Mouse (Mus musculus): ENCODE results near the gene Gm28372. TPM values are rescaled to one million over a fixed set of nuclear protein-coding genes. Genes with fewer than 3 reads are reported as not detected.

The Gm28372 gene
- total RNA-seq, 1 experiment, result not detected

DNA sequence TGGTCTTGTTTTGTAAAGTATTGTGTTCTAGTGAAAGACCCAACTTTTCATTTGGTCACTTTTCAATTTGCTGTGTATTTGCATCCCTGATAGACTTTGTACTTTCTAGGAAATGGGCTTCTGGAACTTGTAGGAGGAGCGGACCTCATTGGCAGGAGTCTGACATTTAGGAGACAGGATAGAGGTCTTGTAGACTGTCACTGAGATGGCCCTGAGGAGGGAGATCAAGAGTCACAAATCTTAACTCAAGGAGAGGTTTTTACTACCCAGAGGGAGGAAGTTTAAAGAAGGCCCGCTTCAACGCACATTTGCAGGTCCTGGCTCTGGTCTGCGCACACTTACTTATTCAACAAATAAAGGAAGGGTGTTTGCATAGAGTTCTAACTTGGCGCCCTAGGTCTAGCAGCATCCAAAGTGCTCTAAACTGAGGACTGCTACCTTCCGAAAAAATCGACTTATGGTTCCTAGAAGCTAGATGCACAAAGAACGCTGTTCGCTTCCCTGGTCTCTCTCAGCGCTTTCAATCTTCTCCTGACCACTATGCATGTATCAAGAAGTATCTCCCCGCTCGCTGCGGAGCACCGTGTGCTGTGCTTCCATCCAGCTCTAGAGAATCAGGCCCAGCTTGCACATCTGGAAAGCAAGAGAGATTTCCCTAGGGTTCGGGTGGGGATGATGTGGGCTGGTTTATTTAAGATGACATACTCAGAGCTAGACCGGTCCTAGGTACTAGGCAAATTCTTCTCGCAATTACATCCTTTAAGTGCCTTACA is 44.2 kb downstream of the Gm28372 start:
- H3K9me3 ChIP-seq (ENCODE audit: control insufficient read depth, insufficient read depth, low read depth, low read length), result no peaks in the 10 kb centered on the region
- TF ChIP-seq MAFK (IDR thresholded peaks at IDR 0.05; ENCODE audit: insufficient read depth, low read depth, low read length) (no peak), HCFC1 (IDR thresholded peaks at IDR 0.05; ENCODE audit: borderline replicate concordance, insufficient read depth, low read length) (no peak), CHD2 (IDR thresholded peaks at IDR 0.05; ENCODE audit: low read depth, low read length) (no peak)
- no peak for DNase-seq (ENCODE audit: low read depth, low spot score)
- H3K36me3 ChIP-seq (ENCODE audit: control insufficient read depth, insufficient read depth, low read length, poor library complexity, severe bottlenecking), result peaks cover 5% of the 10 kb centered on the region
- H3K4me1 ChIP-seq (ENCODE audit: control insufficient read depth in 2 of 2, insufficient read depth in 2 of 2, low read length in 2 of 2, poor library complexity in 1 of 2), result no peaks in the 10 kb centered on the region
- H3K27ac ChIP-seq (ENCODE audit: insufficient read depth, low read depth, low read length, poor library complexity, severe bottlenecking), result no peak overlapping the region
- in situ Hi-C loops (cut with MboI; ENCODE audit: low sequenced_read_pairs in 2 of 2, unreplicated experiment in 2 of 2), result no loop called here
- no peak overlapping the region for H3K9ac ChIP-seq (ENCODE audit: insufficient read depth, low read depth, low read length, poor library complexity, severe bottlenecking)
- peak overlapping the region; percentile 85 to 96 for H3K4me3 ChIP-seq (ENCODE audit: insufficient read depth in 1 of 2, low read depth in 1 of 2, low read length in 2 of 2, poor library complexity in 1 of 2, severe bottlenecking in 1 of 2)

DNA sequence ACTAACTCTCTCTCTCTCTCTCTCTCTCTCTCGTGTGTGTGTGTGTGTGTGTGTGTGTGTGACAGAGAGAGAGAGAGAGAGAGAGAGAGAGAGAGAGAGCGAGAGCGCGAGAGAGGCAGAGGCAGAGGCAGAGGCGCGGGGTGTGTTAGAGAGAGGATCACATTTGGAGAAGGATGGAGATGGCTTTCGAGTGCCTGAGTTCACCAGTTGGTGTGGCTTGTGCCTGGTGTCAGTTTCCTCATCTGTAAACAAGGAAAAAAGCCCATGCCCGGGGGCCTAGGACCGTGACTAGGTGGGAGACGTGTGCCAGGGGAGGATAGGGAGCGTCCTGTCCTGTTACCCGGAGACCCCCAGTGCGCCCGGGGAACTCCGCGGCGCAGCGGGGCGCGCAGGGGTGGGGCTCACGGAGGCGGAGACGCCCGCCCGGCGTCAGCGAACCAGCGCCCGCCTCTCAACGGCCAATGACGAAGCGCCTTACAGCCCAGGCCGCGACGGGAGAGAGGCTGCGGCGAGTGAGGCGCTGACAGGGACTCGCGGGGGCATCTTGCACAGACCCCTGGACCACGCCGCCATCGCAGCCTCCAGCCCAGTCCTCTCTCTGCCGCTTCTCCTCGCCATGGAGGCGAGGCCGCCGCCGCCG is 44.9 kb downstream of the Gm28372 start, which contains the start of gene Ptpra:
Gene Ptpra, plus strand, starts transcription at position 485 of the 640 bp plus-strand sequence.
- Histone ChIP-seq H3K9me3 (ENCODE audit: control insufficient read depth, insufficient read depth, low read depth, low read length) (no peaks in the 10 kb centered on the region), H3K36me3 (ENCODE audit: control insufficient read depth, insufficient read depth, low read length, poor library complexity, severe bottlenecking) (0 out of 2 replicates have a peak, but pooled peaks cover 3% of the 10 kb centered on the region), H3K4me1 (ENCODE audit: control insufficient read depth in 2 of 2, insufficient read depth in 2 of 2, low read length in 2 of 2, poor library complexity in 1 of 2) (no peaks in the 10 kb centered on the region), H3K9ac (ENCODE audit: insufficient read depth, low read depth, low read length, poor library complexity, severe bottlenecking) (peak within 1 kb of the TSS; percentile 89), H3K4me3 (ENCODE audit: insufficient read depth in 1 of 2, low read depth in 1 of 2, low read length in 2 of 2, poor library complexity in 1 of 2, severe bottlenecking in 1 of 2) (peak within 1 kb of the TSS; percentile 85 to 96), H3K27ac (ENCODE audit: insufficient read depth, low read depth, low read length, poor library complexity, severe bottlenecking) (no peak within 1 kb of the TSS)
- peak; percentile 69 for DNase-seq (ENCODE audit: low read depth, low spot score)
- in situ Hi-C loops (cut with MboI; ENCODE audit: low sequenced_read_pairs in 2 of 2, unreplicated experiment in 2 of 2), result no loop called here
- TF ChIP-seq ZNF384 (IDR thresholded peaks at IDR 0.05; ENCODE audit: low read depth, low read length) (no peak), MAFK (IDR thresholded peaks at IDR 0.05; ENCODE audit: insufficient read depth, low read depth, low read length) (no peak), HCFC1 (IDR thresholded peaks at IDR 0.05; ENCODE audit: borderline replicate concordance, insufficient read depth, low read length) (0 out of 2 replicates have a peak, but pooled peaks have one; percentile 40)

DNA sequence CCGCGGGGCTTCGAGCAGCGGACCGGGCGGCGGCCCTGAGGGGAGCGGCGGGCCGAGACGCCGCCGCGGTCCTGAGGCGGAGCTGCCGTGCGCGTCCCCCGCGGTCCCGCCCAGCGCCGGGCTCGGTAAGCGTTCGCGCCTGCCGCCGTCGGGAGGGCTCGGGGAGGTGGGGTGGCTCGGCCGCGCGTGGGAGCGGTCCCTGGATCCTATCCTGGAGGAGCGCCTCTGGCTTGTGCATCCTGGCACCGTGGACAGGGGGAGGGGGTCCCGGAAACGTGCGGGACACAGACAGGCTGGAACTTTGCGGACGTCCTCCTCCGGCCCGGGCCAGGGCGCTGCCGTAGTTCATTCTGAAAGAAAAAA is 45.4 kb downstream of the Gm28372 start:
- DNase-seq (ENCODE audit: low read depth, low spot score), result no peak
- no peak overlapping the region for H3K27ac ChIP-seq (ENCODE audit: insufficient read depth, low read depth, low read length, poor library complexity, severe bottlenecking)

DNA sequence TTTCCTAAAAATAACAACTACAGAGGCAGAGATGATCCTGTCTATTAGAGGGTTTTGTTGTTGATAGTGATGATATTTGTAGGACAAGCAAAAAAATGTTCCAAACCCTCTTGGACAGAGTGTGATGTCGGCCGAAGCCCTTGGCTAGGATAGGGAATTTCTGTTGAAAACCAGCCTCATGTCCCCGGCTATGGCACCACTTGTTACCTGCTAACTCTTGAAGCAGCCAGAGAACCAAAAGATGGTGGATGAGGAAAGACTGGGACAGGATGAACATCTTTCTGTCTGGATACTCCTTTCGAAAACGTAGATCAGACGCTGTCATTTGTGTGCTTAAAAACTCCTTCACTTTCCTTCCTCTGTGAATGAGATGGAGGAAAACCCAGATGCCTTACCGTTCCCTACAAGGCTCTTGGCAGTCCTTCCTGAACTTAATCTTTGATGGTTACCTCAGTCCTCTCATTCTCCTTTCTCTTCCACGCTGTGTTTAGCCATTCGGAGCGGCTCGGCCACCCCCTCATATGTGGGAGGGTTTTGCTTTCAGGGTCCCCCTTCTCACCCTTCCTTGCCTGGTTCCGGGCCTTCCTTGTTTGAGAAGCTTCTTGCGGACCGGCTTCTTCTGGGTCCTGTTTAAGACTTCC is 46.2 kb downstream of the Gm28372 start:
- Histone ChIP-seq H3K36me3 (ENCODE audit: control insufficient read depth, insufficient read depth, low read length, poor library complexity, severe bottlenecking) (no peaks in the 10 kb centered on the region), H3K9ac (ENCODE audit: insufficient read depth, low read depth, low read length, poor library complexity, severe bottlenecking) (no peak overlapping the region), H3K9me3 (ENCODE audit: control insufficient read depth, insufficient read depth, low read depth, low read length) (no peaks in the 10 kb centered on the region), H3K4me1 (ENCODE audit: control insufficient read depth in 2 of 2, insufficient read depth in 2 of 2, low read length in 2 of 2, poor library complexity in 1 of 2) (no peaks in the 10 kb centered on the region), H3K4me3 (ENCODE audit: insufficient read depth in 1 of 2, low read depth in 1 of 2, low read length in 2 of 2, poor library complexity in 1 of 2, severe bottlenecking in 1 of 2) (peak overlapping the region; percentile 85 to 96; a peak in 2 of 4 replicates), H3K27ac (ENCODE audit: insufficient read depth, low read depth, low read length, poor library complexity, severe bottlenecking) (no peak overlapping the region)
- in situ Hi-C loops (cut with MboI; ENCODE audit: low sequenced_read_pairs in 2 of 2, unreplicated experiment in 2 of 2), result no loop called here
- DNase-seq (ENCODE audit: low read depth, low spot score), result no peak
- TF ChIP-seq ZNF384 (IDR thresholded peaks at IDR 0.05; ENCODE audit: low read depth, low read length) (no peak), MAFK (IDR thresholded peaks at IDR 0.05; ENCODE audit: insufficient read depth, low read depth, low read length) (no peak), HCFC1 (IDR thresholded peaks at IDR 0.05; ENCODE audit: borderline replicate concordance, insufficient read depth, low read length) (no peak), ZC3H11A (IDR thresholded peaks at IDR 0.05; ENCODE audit: borderline replicate concordance, low read depth, low read length) (no peak), CHD2 (IDR thresholded peaks at IDR 0.05; ENCODE audit: low read depth, low read length) (no peak)

More for the DNA sequence above, 45.4 kb downstream of the Gm28372 start:
- Histone ChIP-seq H3K9ac (ENCODE audit: insufficient read depth, low read depth, low read length, poor library complexity, severe bottlenecking) (peak overlapping the region; percentile 89), H3K4me1 (ENCODE audit: control insufficient read depth in 2 of 2, insufficient read depth in 2 of 2, low read length in 2 of 2, poor library complexity in 1 of 2) (no peaks in the 10 kb centered on the region), H3K9me3 (ENCODE audit: control insufficient read depth, insufficient read depth, low read depth, low read length) (no peaks in the 10 kb centered on the region), H3K36me3 (ENCODE audit: control insufficient read depth, insufficient read depth, low read length, poor library complexity, severe bottlenecking) (0 out of 2 replicates have a peak, but pooled peaks cover 2% of the 10 kb centered on the region), H3K4me3 (ENCODE audit: insufficient read depth in 1 of 2, low read depth in 1 of 2, low read length in 2 of 2, poor library complexity in 1 of 2, severe bottlenecking in 1 of 2) (peak overlapping the region; percentile 85 to 96)
- no peak for TF ChIP-seq ZNF384 (IDR thresholded peaks at IDR 0.05; ENCODE audit: low read depth, low read length)
- TF ChIP-seq ZC3H11A (IDR thresholded peaks at IDR 0.05; ENCODE audit: borderline replicate concordance, low read depth, low read length), result no peak
- no peak for TF ChIP-seq HCFC1 (IDR thresholded peaks at IDR 0.05; ENCODE audit: borderline replicate concordance, insufficient read depth, low read length)
- TF ChIP-seq MAFK (IDR thresholded peaks at IDR 0.05; ENCODE audit: insufficient read depth, low read depth, low read length), result no peak
- no peak for TF ChIP-seq CHD2 (IDR thresholded peaks at IDR 0.05; ENCODE audit: low read depth, low read length)
- in situ Hi-C loops (cut with MboI; ENCODE audit: low sequenced_read_pairs in 2 of 2, unreplicated experiment in 2 of 2), result no loop called here

All from ES-E14 (cell line).